Mouse (Mus musculus) macrophage (primary cell): Measurements from ENCODE around the gene Atp6v1fnb. TPM values are rescaled to one million over a fixed set of nuclear protein-coding genes. Genes with fewer than 3 reads are reported as not detected.

ENCODE experiments used
- H3K27ac ChIP-seq: fragments of 350-480 bp; formaldehyde crosslinking; 2 replicates; pipeline ENCODE4 v1.9.0; 2021
- H3K36me3 ChIP-seq: fragments of 350-480 bp; formaldehyde crosslinking; 2 replicates; pipeline ENCODE4 v1.9.0; 2021; ENCODE audit errors: inconsistent target
- H3K4me3 ChIP-seq: fragments of 350-480 bp; formaldehyde crosslinking; 2 replicates; pipeline ENCODE4 v1.9.0; 2021; ENCODE audit errors: inconsistent target
- H3K79me2 ChIP-seq: fragments of 350-480 bp; formaldehyde crosslinking; 2 replicates; pipeline ENCODE4 v1.9.0; 2021; ENCODE audit errors: inconsistent target
- WGBS: methylation state at CpG from one replicate; pipeline ENCODE4 v1.1.7; 2026; ENCODE audit warnings: inconsistent platforms; ENCODE audit not compliant: missing documents; 5-methylcytosine and 5-hydroxymethylcytosine counted together
- polyA plus RNA-seq: library from polyadenylated mRNA; stranded (reverse); fragments of 250-400 nt; gene quantifications from 3 replicates; pipeline ENCODE4 v1.2.4, GENCODE M21; 2018; ENCODE audit warnings: inconsistent platforms
- total RNA-seq, 78 experiments: library from RNA; depleted of rRNA; stranded (reverse); fragments of 250-400 nt; gene quantifications; 1 replicate in 9 of 78; 2 replicates in 24 of 78; 3 replicates in 43 of 78; 4 replicates in 2 of 78; pipeline ENCODE4 v1.2.4; 2018; ENCODE audit warnings: inconsistent platforms in 56 of 78

The Atp6v1fnb gene
- 1 to 10 TPM in 22 of 26 experiments, not detected in 4; 1.3 to 7.6 (median 2.4) TPM for total RNA-seq (2018; cell fraction: chromatin; rRNA removed)
- not detected for total RNA-seq (2018; cell fraction: cytosol; rRNA removed)
- 1 to 10 TPM in 9 of 26 experiments, under 1 TPM in 1, not detected in 16; 0.94 to 3.3 (median 1.6) TPM for total RNA-seq (2018; cell fraction: nucleus; rRNA removed)
- polyA plus RNA-seq, result not detected in 3 replicates

GRCm38 (mm10) chr6:29471137-29471536 lies at the start of gene Atp6v1fnb:
Gene Atp6v1fnb, plus strand, starts transcription at chr6:29471437.
- peaks cover 22% of the 10 kb centered on the region; the same call in 1 of the 2 replicates for H3K36me3 ChIP-seq
- H3K4me3 ChIP-seq, result no peak within 1 kb of the TSS
- no peak within 1 kb of the TSS for H3K27ac ChIP-seq
- WGBS, result 93% methylated on average over 4 of the region's 4 CpGs
- H3K79me2 ChIP-seq, result peaks cover 17% of the 10 kb centered on the region

- H3K27ac ChIP-seq, result no peak overlapping the region
- H3K79me2 ChIP-seq, result no peaks in the 10 kb centered on the region
- no peaks in the 10 kb centered on the region for H3K36me3 ChIP-seq
- 86% methylated on average over 8 of the region's 8 CpGs for WGBS
- no peak overlapping the region for H3K4me3 ChIP-seq
Observed at GRCm38 (mm10) chr6:29425118-29425517, 46.1 kb upstream of the Atp6v1fnb start.

GRCm38 (mm10) chr6:29426331-29426730 lies 44.9 kb upstream of the Atp6v1fnb start:
- no peak overlapping the region for H3K4me3 ChIP-seq
- no peaks in the 10 kb centered on the region for H3K79me2 ChIP-seq
- H3K27ac ChIP-seq, result no peak overlapping the region
- no peaks in the 10 kb centered on the region for H3K36me3 ChIP-seq
- WGBS, result 93% methylated on average over 6 of the region's 6 CpGs

- WGBS, result 68% methylated on average over 4 of the region's 4 CpGs
- no peak overlapping the region for H3K4me3 ChIP-seq
- H3K36me3 ChIP-seq, result no peaks in the 10 kb centered on the region
- no peaks in the 10 kb centered on the region for H3K79me2 ChIP-seq
- H3K27ac ChIP-seq, result no peak overlapping the region
Observed at GRCm38 (mm10) chr6:29428171-29428570, 43.1 kb upstream of the Atp6v1fnb start.

DNA sequence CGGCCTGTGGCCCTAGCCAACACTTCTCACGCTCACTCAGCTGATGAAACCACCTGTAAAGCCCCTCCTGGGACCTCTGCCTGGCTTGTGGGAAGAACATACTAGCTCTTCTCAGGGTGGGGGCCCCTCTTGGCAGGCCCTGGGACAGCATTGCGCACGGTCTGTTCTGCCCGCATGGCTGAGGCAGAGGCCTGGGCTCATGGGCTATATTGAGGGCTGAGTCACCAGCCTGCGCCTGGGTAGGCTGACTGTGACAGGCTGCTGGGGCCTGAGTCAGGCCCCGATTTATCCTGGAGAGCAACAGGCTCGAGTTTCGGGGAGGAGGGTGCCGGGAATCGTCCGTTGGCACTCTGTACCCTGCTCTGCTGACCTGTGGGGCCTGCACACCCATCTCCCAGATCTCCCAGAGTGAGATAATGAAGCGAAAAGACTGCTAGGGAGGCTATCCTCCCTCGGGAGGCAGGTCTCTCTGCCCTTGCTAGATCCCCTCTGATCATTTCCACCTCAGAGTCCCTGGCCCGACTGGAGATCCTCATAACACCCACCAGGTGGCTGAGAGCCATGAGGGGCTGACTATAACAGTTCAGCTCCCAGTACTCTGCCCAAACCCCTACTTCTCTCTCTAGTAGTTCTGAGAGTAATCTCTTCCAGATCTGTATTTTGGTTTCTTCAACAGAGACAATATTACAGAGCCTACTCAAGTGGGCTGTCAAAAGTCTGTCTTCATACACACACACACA lies 40.4 kb upstream of the Atp6v1fnb start:
- H3K4me3 ChIP-seq, result no peak overlapping the region
- no peak overlapping the region for H3K27ac ChIP-seq
- H3K36me3 ChIP-seq, result no peaks in the 10 kb centered on the region
- WGBS, result 80% methylated on average over 15 of the region's 15 CpGs
- H3K79me2 ChIP-seq, result no peaks in the 10 kb centered on the region

DNA sequence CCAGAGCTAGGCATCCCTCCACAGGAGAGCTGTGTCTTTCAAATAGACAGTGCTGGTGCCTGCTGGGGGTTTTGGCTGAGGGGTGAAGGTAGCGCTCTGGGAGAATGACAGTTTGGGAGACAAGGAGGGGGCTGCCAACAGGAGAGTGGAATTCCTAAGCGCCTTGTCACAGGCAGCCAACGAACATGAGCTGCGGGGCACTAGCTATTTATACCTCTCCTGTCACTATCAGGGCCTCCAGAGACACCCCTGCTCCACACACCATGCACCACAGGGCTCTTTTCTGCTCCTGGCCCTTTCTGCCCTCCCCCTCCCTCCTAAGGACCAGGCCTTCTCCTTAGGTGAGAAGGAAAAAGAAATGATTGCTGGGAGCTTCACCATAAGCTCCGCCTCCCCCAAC lies 39.8 kb upstream of the Atp6v1fnb start:
- Histone ChIP-seq H3K27ac (no peak overlapping the region), H3K79me2 (no peaks in the 10 kb centered on the region), H3K4me3 (no peak overlapping the region), H3K36me3 (no peaks in the 10 kb centered on the region)
- WGBS, result 81% methylated on average over 5 of the region's 5 CpGs

GRCm38 (mm10) chr6:29432156-29432555 lies 39.1 kb upstream of the Atp6v1fnb start:
- Histone ChIP-seq H3K36me3 (no peaks in the 10 kb centered on the region), H3K4me3 (no peak overlapping the region), H3K27ac (no peak overlapping the region), H3K79me2 (no peaks in the 10 kb centered on the region)
- WGBS, result 53% methylated on average over 3 of the region's 3 CpGs

DNA sequence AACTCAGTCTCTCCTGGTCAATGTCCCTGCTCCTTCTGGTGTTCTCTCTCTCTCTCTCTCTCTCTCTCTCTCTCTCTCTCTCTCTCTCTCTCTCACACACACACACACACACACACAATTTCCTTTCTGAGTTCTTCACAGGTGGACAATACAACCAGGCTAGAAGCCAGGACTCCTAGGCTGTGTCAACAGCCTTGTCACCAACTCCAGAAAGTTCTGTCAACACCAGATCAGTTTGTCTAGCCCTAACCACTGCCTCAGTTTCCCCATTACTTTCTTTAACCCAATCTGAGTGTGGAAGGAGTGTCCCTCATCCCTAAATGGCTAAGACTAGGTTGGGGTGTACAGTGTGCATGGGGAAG lies 38.6 kb upstream of the Atp6v1fnb start:
- H3K36me3 ChIP-seq, result no peaks in the 10 kb centered on the region
- no peak overlapping the region for H3K4me3 ChIP-seq
- H3K27ac ChIP-seq, result no peak overlapping the region
- no peaks in the 10 kb centered on the region for H3K79me2 ChIP-seq

DNA sequence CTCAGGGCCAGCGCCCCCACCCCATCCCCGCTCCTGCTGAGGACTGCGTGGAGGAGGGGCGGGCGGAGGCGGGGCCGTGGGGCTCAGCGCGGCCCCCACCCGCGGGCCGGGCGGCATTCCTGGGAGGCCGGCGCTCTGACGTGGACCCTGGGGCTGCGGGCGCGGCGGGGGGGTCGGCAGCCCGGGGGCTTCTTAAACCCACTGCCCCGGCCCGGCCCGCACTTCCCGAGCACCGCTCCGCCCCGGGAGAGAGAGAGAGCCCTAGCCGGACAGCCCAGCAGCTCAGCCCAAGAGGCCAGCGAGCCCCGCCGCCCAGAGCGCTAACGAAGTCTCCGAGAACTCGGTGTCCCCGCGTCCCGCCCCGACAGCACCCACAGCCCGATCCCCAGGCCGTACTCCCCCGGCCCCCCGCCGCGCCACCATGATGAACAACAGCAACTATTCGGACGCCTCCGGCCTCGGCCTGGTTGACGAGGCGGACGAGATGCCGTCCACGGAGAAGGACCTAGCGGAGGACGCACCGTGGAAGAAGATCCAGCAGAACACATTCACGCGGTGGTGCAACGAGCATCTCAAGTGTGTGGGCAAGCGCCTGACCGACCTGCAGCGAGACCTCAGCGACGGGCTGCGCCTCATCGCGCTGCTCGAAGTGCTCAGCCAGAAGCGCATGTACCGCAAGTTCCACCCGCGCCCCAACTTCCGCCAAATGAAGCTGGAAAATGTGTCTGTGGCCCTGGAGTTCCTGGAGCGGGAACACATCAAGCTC lies 38.0 kb upstream of the Atp6v1fnb start, which contains the start of gene Flnc:
TSS of gene Flnc (plus strand) at position 219 of the 766 bp plus-strand sequence.
- no peak within 1 kb of the TSS for H3K4me3 ChIP-seq
- WGBS, result 4% methylated on average over 77 of the region's 77 CpGs

GRCm38 (mm10) chr6:29433804-29434795 lies 37.1 kb upstream of the Atp6v1fnb start:
- Histone ChIP-seq H3K27ac (no peak overlapping the region), H3K4me3 (no peak overlapping the region), H3K79me2 (no peaks in the 10 kb centered on the region), H3K36me3 (no peaks in the 10 kb centered on the region)
- 10% methylated on average over 27 of the region's 27 CpGs for WGBS

More for the DNA sequence above, 38.0 kb upstream of the Atp6v1fnb start, which contains the start of gene Flnc:
- no peaks in the 10 kb centered on the region for H3K36me3 ChIP-seq
- no peak within 1 kb of the TSS for H3K27ac ChIP-seq
- H3K79me2 ChIP-seq, result no peaks in the 10 kb centered on the region

GRCm38 (mm10) chr6:29434911-29435691 lies 36.1 kb upstream of the Atp6v1fnb start:
- no peak overlapping the region for H3K27ac ChIP-seq
- WGBS, result 13% methylated on average over 12 of the region's 13 CpGs
- no peaks in the 10 kb centered on the region for H3K79me2 ChIP-seq
- no peaks in the 10 kb centered on the region for H3K36me3 ChIP-seq
- no peak overlapping the region for H3K4me3 ChIP-seq

DNA sequence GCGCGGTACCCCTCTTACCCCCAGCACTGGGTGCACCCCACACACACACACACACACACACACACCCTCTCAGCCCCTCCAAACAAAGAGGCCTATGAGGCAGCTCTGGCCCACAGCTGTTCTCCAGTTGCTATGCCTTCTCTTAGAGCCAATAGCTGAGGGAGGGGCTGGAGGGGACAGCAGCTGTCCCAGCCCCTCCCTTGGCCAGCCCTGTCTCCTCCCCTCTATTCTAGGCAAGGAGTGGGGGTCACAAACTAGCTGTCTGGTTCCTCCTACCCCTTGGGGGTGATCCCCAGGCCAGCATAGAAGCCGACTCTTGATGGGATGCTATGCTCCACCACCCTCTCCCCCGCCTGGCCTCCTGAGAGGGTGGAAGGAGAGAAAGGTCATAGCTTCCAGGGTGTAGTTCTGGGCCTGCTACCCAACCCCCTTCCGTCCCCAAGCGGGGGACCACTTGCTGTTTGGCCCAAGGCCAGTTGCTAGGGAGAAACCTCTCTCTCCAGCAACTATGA lies 35.2 kb upstream of the Atp6v1fnb start:
- 64% methylated on average over 4 of the region's 6 CpGs for WGBS
- no peaks in the 10 kb centered on the region for H3K79me2 ChIP-seq

DNA sequence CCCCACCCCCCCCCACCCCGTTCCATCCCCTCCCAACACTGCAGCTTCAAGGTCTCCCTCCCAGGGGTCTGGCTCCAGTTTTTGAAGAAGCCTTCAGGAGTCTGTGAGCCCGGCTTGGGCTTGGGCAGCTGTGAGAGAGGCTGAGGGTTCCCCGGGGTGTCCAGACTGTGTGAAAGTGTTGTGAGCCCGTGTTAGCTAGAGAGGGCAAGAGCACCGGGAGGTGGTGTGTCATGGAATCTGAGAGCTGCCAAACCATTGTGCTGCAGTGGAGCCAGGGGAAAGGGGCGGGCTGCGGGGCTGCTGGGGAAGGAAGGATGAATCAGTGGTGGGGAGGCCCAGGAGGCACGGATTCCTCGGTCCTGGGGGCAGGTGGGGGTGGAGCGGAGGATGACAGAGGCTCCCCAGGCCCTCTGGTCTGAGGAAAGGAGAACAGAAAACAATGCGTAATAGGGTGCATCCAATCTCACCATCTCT lies 34.7 kb upstream of the Atp6v1fnb start:
- Histone ChIP-seq H3K4me3 (no peak overlapping the region), H3K79me2 (no peaks in the 10 kb centered on the region), H3K27ac (no peak overlapping the region), H3K36me3 (no peaks in the 10 kb centered on the region)
- 21% methylated on average over 10 of the region's 11 CpGs for WGBS

More for the DNA sequence above, 35.2 kb upstream of the Atp6v1fnb start:
- Histone ChIP-seq H3K4me3 (no peak overlapping the region), H3K27ac (no peak overlapping the region), H3K36me3 (no peaks in the 10 kb centered on the region)
